Mouse (Mus musculus) spleen, postnatal 14 days (tissue): Measurements from ENCODE around the gene Gm20869.
"Not testable (repeated sequence)": the region's sequence is repeated elsewhere in the genome, so short reads cannot be mapped to it uniquely, and the experiment has no call there.

Experiments used
- DNase-seq, 2 experiments: peaks; one replicate each; pipeline ENCODE4 v3.0.0; 2021 to 2022; ENCODE audit warnings: low spot score in 2 of 2

The Gm20869 gene

GRCm38 (mm10) chrY:71469149-71469548, at the start of gene Gm20869:
Gene Gm20869, plus strand, starts transcription at chrY:71469449.
- DNase-seq: not testable (repeated sequence)
